Mouse (Mus musculus) small intestine, adult 2 months (tissue): ENCODE data around the gene Qrich1. TPM values are rescaled to one million over a fixed set of nuclear protein-coding genes. Genes with fewer than 3 reads are reported as not detected.

Experiments
- H3K27ac ChIP-seq: fragments of 200-500 bp; 2 replicates; pipeline ENCODE4 v1.5.1; 2012; ENCODE audit warnings: low read depth, low read length, control low read depth, inconsistent platforms; ENCODE audit not compliant: insufficient read depth
- H3K27me3 ChIP-seq: fragments of 200-500 bp; 2 replicates; pipeline ENCODE4 v1.6.1; 2012; ENCODE audit warnings: mild to moderate bottlenecking, moderate library complexity, low read length, inconsistent platforms; ENCODE audit not compliant: control insufficient read depth, insufficient read depth
- H3K36me3 ChIP-seq: fragments of 200-500 bp; 2 replicates; pipeline ENCODE4 v1.6.1; 2012; ENCODE audit warnings: mild to moderate bottlenecking, low read length, control low read depth, inconsistent platforms; ENCODE audit not compliant: control insufficient read depth, insufficient read depth
- H3K4me1 ChIP-seq: fragments of 200-500 bp; 2 replicates; pipeline ENCODE4 v1.6.1; 2012; ENCODE audit warnings: low read length, inconsistent platforms, mixed read lengths; ENCODE audit not compliant: control insufficient read depth, insufficient read depth, insufficient read length
- H3K4me3 ChIP-seq: fragments of 200-500 bp; 2 replicates; pipeline ENCODE4 v1.5.1; 2012; ENCODE audit warnings: low read depth, mild to moderate bottlenecking, control low read depth, inconsistent platforms, low read length, moderate library complexity
- CTCF ChIP-seq: fragments of 200-500 bp; IDR thresholded peaks from 2 replicates; pipeline ENCODE4 v1.5.1; 2012; ENCODE audit warnings: low read depth, mild to moderate bottlenecking, control low read depth, inconsistent platforms, low read length, moderate library complexity, mixed read lengths; ENCODE audit not compliant: insufficient replicate concordance, insufficient read length; ENCODE audit errors: extremely low read depth
- POLR2A ChIP-seq: fragments of 200-500 bp; IDR thresholded peaks from 2 replicates; pipeline ENCODE4 v1.6.1; 2012; ENCODE audit warnings: low read depth, mild to moderate bottlenecking, control low read depth, inconsistent platforms, low read length, moderate library complexity
- WGBS: fragments of 180-500 bp; shearing (Covaris S2); methylation state at CpG from one replicate; pipeline ENCODE4 v1.1.7; 2018; 5-methylcytosine and 5-hydroxymethylcytosine counted together
- polyA plus RNA-seq: library from polyadenylated mRNA; depleted of rRNA; stranded (reverse); fragments of >200 nt; gene quantifications from 2 replicates; pipeline ENCODE4 v1.2.3, GENCODE M21; 2012

The Qrich1 gene
- polyA plus RNA-seq, 1 experiment, result 76.2 TPM

DNA sequence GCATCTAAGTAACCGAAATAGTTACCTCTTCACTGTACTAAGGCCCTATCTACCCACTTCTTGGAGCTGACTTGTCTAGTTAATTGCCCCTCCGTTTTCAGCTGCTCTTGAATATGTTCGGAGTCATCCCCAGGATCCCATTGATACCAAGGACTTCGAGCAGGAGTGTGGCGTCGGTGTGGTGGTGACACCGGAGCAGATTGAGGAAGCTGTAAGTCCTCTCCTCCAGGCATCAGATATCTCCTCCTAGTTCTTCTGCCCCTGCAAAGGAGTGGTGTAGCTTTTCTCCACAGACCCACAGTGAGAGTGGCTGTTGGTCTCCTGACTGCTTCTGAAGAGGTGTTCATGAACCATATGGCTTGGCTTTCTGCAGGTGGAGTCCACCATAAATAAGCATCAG is 7.8 kb upstream of the Qrich1 start:
- peaks cover 30% of the 10 kb centered on the region for H3K36me3 ChIP-seq
- TF ChIP-seq CTCF, result no peak
- TF ChIP-seq POLR2A, result no peak
- no peaks in the 10 kb centered on the region for H3K27me3 ChIP-seq
- WGBS, result 79% methylated on average over 7 of the region's 7 CpGs
- peaks cover 13% of the 10 kb centered on the region; the same call in 1 of the 2 replicates for H3K4me1 ChIP-seq
- peak overlapping the region; percentile 71 for H3K4me3 ChIP-seq
- H3K27ac ChIP-seq, result no peak overlapping the region

DNA sequence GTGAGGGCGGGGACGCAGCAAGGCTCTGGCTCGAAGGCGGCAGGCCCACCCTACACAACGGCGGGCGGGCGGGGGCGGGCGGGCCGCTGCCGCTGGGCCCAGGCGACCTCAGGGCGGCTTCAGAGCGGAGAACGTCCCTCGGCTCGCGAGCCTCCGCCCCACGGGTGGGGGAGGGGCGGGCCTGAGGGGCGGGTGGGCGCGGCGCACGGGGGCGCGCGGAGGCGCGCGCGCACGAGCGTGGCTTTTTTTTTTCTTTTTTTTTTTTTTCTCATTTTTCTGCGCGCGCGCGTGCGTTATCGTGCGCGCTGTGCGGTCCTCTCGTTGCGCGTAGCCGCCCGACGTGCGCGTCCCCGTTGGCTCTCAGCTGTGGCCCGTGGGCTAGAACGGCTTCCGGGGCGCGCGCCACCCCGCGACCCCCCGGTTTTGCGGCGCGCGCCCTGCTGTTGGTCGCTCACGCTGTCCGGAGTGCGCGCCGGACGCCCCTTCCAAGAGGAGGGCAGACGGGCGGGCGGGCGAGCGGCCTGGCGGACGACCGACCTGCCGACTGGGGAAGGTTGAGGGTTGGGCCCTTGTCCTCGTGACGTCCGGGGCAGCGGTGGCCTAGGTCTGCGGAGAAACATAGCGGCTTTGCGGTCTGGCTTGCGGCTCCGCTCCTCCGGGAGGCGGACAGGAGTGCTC is 786 bp downstream of the Qrich1 start:
- Histone ChIP-seq H3K27ac (peak overlapping the region; percentile 85), H3K4me1 (peaks cover 12% of the 10 kb centered on the region; the same call in 1 of the 2 replicates), H3K36me3 (peaks cover 33% of the 10 kb centered on the region), H3K4me3 (peak overlapping the region; percentile 99), H3K27me3 (no peaks in the 10 kb centered on the region)
- whole genome bisulfite sequencing, result under 1% methylated on average over 87 of the region's 95 CpGs
- TF ChIP-seq POLR2A (no peak), CTCF (no peak)

DNA sequence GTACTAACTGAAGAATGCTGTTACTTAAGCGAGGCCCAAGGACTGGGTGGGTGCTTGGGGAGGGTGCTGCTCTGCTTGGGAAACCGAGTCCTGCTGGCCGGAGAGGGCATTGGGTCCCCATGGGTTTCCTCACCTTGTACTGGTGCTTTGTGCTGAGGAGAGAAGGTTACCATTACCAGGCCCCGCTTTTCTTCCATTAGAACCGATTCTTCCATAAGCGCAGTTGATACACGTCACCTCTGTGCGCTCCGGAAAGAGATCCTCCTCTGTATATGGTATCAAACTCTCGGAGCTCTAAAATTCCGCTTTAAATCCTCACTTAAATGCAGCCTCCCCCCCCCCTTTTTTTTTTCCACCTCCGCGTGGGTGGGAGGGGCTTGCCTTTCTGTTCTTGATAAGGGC is 1.3 kb downstream of the Qrich1 start:
- peaks cover 7% of the 10 kb centered on the region; the same call in 1 of the 2 replicates for H3K4me1 ChIP-seq
- H3K36me3 ChIP-seq, result peaks cover 27% of the 10 kb centered on the region
- no peak for TF ChIP-seq POLR2A
- no peak for TF ChIP-seq CTCF
- H3K4me3 ChIP-seq, result peak overlapping the region; percentile 99
- H3K27me3 ChIP-seq, result no peaks in the 10 kb centered on the region
- under 1% methylated on average over 13 of the region's 13 CpGs for WGBS
- peak overlapping the region; percentile 85 for H3K27ac ChIP-seq

DNA sequence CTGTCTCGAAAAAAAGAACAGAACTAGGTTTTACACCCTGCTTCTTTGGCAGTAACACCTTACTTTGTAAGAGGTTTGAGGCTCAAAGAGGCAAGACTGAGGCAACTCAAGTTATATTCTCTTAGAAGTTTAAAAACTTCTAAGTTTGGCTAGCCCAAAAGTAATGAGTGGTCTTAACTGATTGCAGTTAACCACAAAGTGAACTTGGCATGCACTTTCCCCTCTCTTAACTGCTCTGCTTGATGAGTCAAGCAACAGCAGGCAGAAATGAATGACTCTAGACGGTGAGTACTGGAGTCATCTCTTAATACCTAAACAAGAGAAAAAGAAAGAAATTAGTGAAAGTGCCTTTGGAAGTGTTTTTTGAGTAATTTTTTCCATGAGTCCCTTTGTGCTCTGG is 5.0 kb downstream of the Qrich1 start:
- Histone ChIP-seq H3K4me1 (no peaks in the 10 kb centered on the region), H3K27ac (no peak overlapping the region), H3K4me3 (no peak overlapping the region), H3K27me3 (no peaks in the 10 kb centered on the region), H3K36me3 (peaks cover 9% of the 10 kb centered on the region; the same call in 1 of the 2 replicates)
- 39% methylated on average over 2 of the region's 2 CpGs for WGBS
- no peak for TF ChIP-seq POLR2A
- no peak for TF ChIP-seq CTCF

DNA sequence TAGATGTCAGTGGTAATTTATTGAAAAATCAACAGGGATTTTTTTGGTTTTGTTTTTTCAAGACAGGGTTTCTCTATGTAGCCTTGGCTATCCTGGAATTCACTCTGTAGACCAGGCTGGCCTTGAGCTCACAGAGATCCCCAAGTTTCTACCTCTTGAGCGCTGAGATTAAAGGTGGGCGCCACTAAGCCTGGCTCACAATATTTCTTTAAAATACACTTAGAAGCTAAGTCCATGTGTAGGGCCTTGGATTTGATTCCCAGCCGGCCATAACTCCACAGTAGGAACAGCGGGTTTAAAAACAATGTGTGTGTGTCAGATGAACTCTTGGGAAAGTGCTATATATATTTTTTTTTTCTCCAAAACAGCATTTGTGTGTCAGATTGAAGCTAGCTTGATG is 6.7 kb downstream of the Qrich1 start:
- Histone ChIP-seq H3K27ac (no peak overlapping the region), H3K4me1 (no peaks in the 10 kb centered on the region), H3K27me3 (no peaks in the 10 kb centered on the region), H3K36me3 (peaks cover 10% of the 10 kb centered on the region), H3K4me3 (no peak overlapping the region)
- 95% methylated on average over 4 of the region's 4 CpGs for WGBS
- no peak for TF ChIP-seq CTCF
- TF ChIP-seq POLR2A, result no peak

DNA sequence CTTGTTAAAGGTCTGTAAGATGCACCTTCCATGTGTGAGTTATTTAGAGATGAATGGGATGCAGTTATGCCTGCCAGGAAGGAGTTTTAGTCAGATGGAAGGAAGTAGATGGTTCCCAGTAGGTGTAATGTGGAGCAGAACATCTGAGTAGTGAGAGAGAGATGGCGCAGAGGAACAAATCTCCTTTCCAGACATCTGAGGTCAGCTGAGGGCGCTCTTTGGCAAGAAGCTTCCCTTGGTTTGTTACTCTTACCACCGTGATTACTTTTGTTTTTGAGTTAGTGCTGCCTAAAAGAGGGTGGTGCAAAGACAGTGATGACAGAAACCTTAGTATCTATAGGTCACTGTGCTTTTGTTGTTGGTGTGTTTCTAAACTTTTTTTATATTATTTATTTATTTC is 8.8 kb downstream of the Qrich1 start:
- Histone ChIP-seq H3K27ac (no peak overlapping the region), H3K27me3 (no peaks in the 10 kb centered on the region), H3K4me1 (no peaks in the 10 kb centered on the region), H3K36me3 (peaks cover 23% of the 10 kb centered on the region), H3K4me3 (no peak overlapping the region)
- TF ChIP-seq POLR2A (no peak), CTCF (no peak)
- WGBS, result 61% methylated on average over 3 of the region's 3 CpGs

DNA sequence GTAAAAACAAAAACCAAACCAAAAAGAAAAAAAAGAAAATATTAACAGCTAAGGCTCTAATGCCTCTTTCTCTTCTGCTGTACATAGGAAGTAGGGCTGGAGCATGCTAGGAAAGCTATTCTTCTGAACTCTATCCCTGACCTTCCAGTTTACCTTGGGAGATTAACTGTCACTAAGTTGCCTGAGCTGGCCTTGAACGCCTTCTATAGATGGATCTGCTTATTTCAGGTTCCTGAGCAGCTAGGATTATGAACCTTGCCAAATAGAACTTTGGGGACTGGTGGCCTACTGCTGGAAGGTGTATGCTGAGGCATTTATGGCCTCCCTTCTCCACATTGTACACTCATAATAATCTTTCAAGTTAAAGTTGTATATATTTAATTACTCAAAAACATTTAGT is 14.3 kb downstream of the Qrich1 start:
- Histone ChIP-seq H3K4me3 (no peak overlapping the region), H3K36me3 (peaks cover 59% of the 10 kb centered on the region), H3K27ac (no peak overlapping the region), H3K27me3 (no peaks in the 10 kb centered on the region), H3K4me1 (no peaks in the 10 kb centered on the region)
- 90% methylated on average over 1 of the region's 1 CpGs for WGBS
- TF ChIP-seq POLR2A (no peak), CTCF (no peak)
